Mouse (Mus musculus): ENCODE data around the gene Ryr1.

Gene Ryr1

GRCm38 (mm10) chr7:28961584-28961926 lies 163.4 kb downstream of the Ryr1 start:
- no peak for DNase-seq (ENCODE audit: low read depth)

GRCm38 (mm10) chr7:28960354-28961046 lies 164.5 kb downstream of the Ryr1 start:
- no peak for DNase-seq (ENCODE audit: low read depth)

GRCm38 (mm10) chr7:28959505-28960045 lies 165.4 kb downstream of the Ryr1 start:
- DNase-seq (ENCODE audit: low read depth) = no peak

GRCm38 (mm10) chr7:28958770-28959169 lies 166.2 kb downstream of the Ryr1 start:
- no peak for DNase-seq (ENCODE audit: low read depth)

GRCm38 (mm10) chr7:28957997-28958725 lies 166.8 kb downstream of the Ryr1 start:
- peak; percentile 79 for DNase-seq (ENCODE audit: low read depth)

GRCm38 (mm10) chr7:28957286-28957685 lies 167.7 kb downstream of the Ryr1 start:
- no peak for DNase-seq (ENCODE audit: low read depth)

- DNase-seq (ENCODE audit: low read depth) = peak; percentile 76
These were observed 168.7 kb downstream of the Ryr1 start for GRCm38 (mm10) chr7:28956270-28956669.

- peak; percentile 85 for DNase-seq (ENCODE audit: low read depth)
These were observed 169.6 kb downstream of the Ryr1 start for GRCm38 (mm10) chr7:28955295-28955897.

GRCm38 (mm10) chr7:28954773-28955172 lies 170.2 kb downstream of the Ryr1 start:
- DNase-seq (ENCODE audit: low read depth) = no peak

- DNase-seq (ENCODE audit: low read depth) = peak; percentile 82
These were observed 171.3 kb downstream of the Ryr1 start for GRCm38 (mm10) chr7:28953476-28954376.

Data from 416B (cell line).